Mouse (Mus musculus) erythroblast, embryonic 14.5 days (primary cell): ENCODE measurements around the gene Mndal.
"Not testable (repeated sequence)": the region's sequence is repeated elsewhere in the genome, so short reads cannot be mapped to it uniquely, and the experiment has no call there.

Source experiments
- GATA1 ChIP-seq: IDR thresholded peaks from 2 replicates; pipeline ENCODE4 v1.6.1; 2012; ENCODE audit warnings: low read length, inconsistent platforms, mixed read lengths
- TAL1 ChIP-seq: IDR thresholded peaks from 3 replicates; pipeline ENCODE4 v1.6.1; 2012; ENCODE audit warnings: low read length, inconsistent platforms, mixed read lengths

GRCm38 (mm10) chr1:173820794-173821480, 121.4 kb downstream of the Mndal start:
- TF ChIP-seq GATA1, TAL1: not testable (repeated sequence)
